Mouse (Mus musculus) intestine, postnatal 0 days (tissue): ENCODE results near the gene Nln. TPM values are rescaled to one million over a fixed set of nuclear protein-coding genes. Genes with fewer than 3 reads are reported as not detected.

Source experiments
- ATAC-seq: fragments of 200-750 bp; cut with Nextera tagmentation; 2 replicates; pipeline ENCODE4 v1.8.0; 2017; ENCODE audit warnings: mild to moderate bottlenecking, moderate TSS enrichment, moderate library complexity
- H3K27ac ChIP-seq: fragments of 300-500 bp; sonication (generic); 2 replicates; pipeline ENCODE4 v1.5.1; 2014; ENCODE audit warnings: mild to moderate bottlenecking, low read depth, low read length, moderate library complexity
- H3K27me3 ChIP-seq: fragments of 300-500 bp; sonication (generic); replicated peaks from 2 replicates; pipeline ENCODE4 v1.6.1; 2014; ENCODE audit warnings: low read length, mixed read lengths; ENCODE audit not compliant: control insufficient read depth, insufficient read depth
- H3K36me3 ChIP-seq: fragments of 300-500 bp; sonication (generic); 2 replicates; pipeline ENCODE4 v1.6.1; 2014; ENCODE audit warnings: mild to moderate bottlenecking, moderate library complexity; ENCODE audit not compliant: control insufficient read depth, insufficient read depth
- H3K4me1 ChIP-seq: fragments of 300-500 bp; sonication (generic); replicated peaks from 2 replicates; pipeline ENCODE4 v1.6.1; 2014; ENCODE audit warnings: antibody characterized with exemption, low read length, mixed read lengths; ENCODE audit not compliant: control insufficient read depth, insufficient read depth
- H3K4me2 ChIP-seq: fragments of 300-500 bp; sonication (generic); replicated peaks from 2 replicates; pipeline ENCODE4 v1.6.1; 2014; ENCODE audit warnings: low read depth, mild to moderate bottlenecking, moderate library complexity
- H3K4me3 ChIP-seq: fragments of 300-500 bp; sonication (generic); 2 replicates; pipeline ENCODE4 v1.5.1; 2014; ENCODE audit warnings: low read depth, low read length
- H3K9ac ChIP-seq: fragments of 300-500 bp; sonication (generic); 2 replicates; pipeline ENCODE4 v1.6.1; 2014; ENCODE audit warnings: mild to moderate bottlenecking, low read depth, low read length
- H3K9me3 ChIP-seq: fragments of 300-500 bp; sonication (generic); 2 replicates; pipeline ENCODE4 v1.6.1; 2016; ENCODE audit warnings: mixed run types; ENCODE audit not compliant: control insufficient read depth
- CTCF ChIP-seq: sonication (generic); IDR thresholded peaks from 2 replicates; pipeline ENCODE4 v1.5.1; 2016; ENCODE audit warnings: low read depth, mild to moderate bottlenecking, control low read depth, antibody characterized with exemption, moderate library complexity
- WGBS: fragments of 180-500 bp; shearing (Covaris S2); extraction: QIAGEN DNeasy Blood & Tissue Kit; methylation state at CpG from one replicate; pipeline ENCODE4 v1.1.7; 2014; 5-methylcytosine and 5-hydroxymethylcytosine counted together
- polyA plus RNA-seq: library from polyadenylated mRNA; unstranded; fragments of >200 nt; fragmentation: Nextera tagmentation; extraction: Ambion mirVana; gene quantifications from 2 replicates; pipeline ENCODE4 v1.2.1, GENCODE M21; 2015

Nln gene
- polyA plus RNA-seq, 1 experiment from 2014 or later, result 13.3 TPM

- no peak for ATAC-seq
Measured at GRCm38 (mm10) chr13:104024275-104024674, 85.1 kb downstream of the Nln start.

GRCm38 (mm10) chr13:104023356-104023911 lies 86.0 kb downstream of the Nln start:
- Histone ChIP-seq H3K9me3 (no peaks in the 10 kb centered on the region), H3K4me3 (no peak overlapping the region), H3K27me3 (no peaks in the 10 kb centered on the region), H3K4me2 (peak overlapping the region; percentile 48), H3K27ac (peak overlapping the region; percentile 95), H3K36me3 (no peaks in the 10 kb centered on the region), H3K4me1 (0 out of 2 replicates have a peak, but pooled peaks cover 6% of the 10 kb centered on the region), H3K9ac (peak overlapping the region; percentile 52)
- 22% methylated on average over 11 of the region's 11 CpGs for WGBS
- ATAC-seq, result peak; percentile 96
- no peak for TF ChIP-seq CTCF

More at GRCm38 (mm10) chr13:104024275-104024674, 85.1 kb downstream of the Nln start:
- Histone ChIP-seq H3K4me2 (no peak overlapping the region), H3K36me3 (no peaks in the 10 kb centered on the region), H3K27me3 (no peaks in the 10 kb centered on the region), H3K27ac (peak overlapping the region; percentile 95), H3K9ac (no peak overlapping the region), H3K9me3 (no peaks in the 10 kb centered on the region), H3K4me3 (no peak overlapping the region), H3K4me1 (0 out of 2 replicates have a peak, but pooled peaks cover 6% of the 10 kb centered on the region)
- 62% methylated on average over 2 of the region's 2 CpGs for WGBS
- TF ChIP-seq CTCF, result no peak

- Histone ChIP-seq H3K4me2 (no peak overlapping the region), H3K36me3 (no peaks in the 10 kb centered on the region), H3K27me3 (no peaks in the 10 kb centered on the region), H3K9ac (no peak overlapping the region), H3K4me3 (no peak overlapping the region), H3K4me1 (no peaks in the 10 kb centered on the region), H3K9me3 (no peaks in the 10 kb centered on the region), H3K27ac (no peak overlapping the region)
- no peak for ATAC-seq
- WGBS, result 69% methylated on average over 7 of the region's 7 CpGs
- TF ChIP-seq CTCF, result no peak
Measured at GRCm38 (mm10) chr13:104018466-104019076, 90.8 kb downstream of the Nln start.

DNA sequence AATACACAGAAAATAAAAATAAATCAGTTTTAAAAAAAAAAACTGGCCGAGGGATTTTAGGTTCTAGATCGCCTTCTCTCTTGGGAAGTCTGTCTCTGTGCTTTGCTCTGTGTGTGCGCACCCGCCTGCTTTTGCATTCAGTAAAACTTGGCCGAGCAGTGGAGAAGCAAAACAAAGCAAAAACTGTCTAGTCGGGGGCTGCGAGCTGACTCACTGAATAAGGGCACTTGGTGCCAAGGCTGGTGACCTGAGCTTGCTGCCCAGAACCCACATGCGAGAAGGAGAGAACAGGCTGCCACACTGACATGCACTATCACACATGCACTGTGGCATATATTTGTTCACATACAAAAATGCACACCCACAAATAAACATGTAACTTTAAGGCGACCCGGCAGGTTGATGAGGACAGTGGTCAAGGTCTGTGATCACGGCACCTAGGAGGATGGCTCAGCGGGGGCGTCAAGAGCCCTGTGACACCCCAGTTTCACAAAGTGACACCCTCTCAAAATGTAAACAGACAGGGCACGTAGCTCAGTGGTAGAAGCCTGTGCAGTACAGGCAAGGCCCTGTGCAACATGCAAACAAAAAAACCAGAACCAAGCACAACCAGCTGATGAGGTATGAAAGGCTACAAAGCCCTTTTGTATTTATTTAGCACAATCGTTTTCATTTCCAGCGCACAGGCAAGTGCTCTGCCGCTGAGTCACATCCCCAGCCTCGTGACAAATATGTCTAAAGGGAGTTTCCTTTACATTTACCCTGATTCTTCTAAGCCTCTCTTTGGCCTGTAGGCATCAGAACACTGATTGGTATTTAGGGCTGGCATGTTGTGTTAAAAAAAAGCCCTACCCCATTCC lies 93.9 kb downstream of the Nln start:
- Histone ChIP-seq H3K9ac (no peak overlapping the region), H3K27ac (no peak overlapping the region), H3K4me2 (no peak overlapping the region), H3K27me3 (no peaks in the 10 kb centered on the region), H3K36me3 (no peaks in the 10 kb centered on the region), H3K4me3 (no peak overlapping the region), H3K9me3 (no peaks in the 10 kb centered on the region), H3K4me1 (no peaks in the 10 kb centered on the region)
- WGBS, result 83% methylated on average over 18 of the region's 18 CpGs
- TF ChIP-seq CTCF, result no peak
- ATAC-seq, result no peak

GRCm38 (mm10) chr13:104014038-104014437 lies 95.4 kb downstream of the Nln start:
- Histone ChIP-seq H3K4me3 (no peak overlapping the region), H3K36me3 (no peaks in the 10 kb centered on the region), H3K27me3 (no peaks in the 10 kb centered on the region), H3K9ac (no peak overlapping the region), H3K4me1 (no peaks in the 10 kb centered on the region), H3K4me2 (no peak overlapping the region), H3K27ac (no peak overlapping the region), H3K9me3 (no peaks in the 10 kb centered on the region)
- TF ChIP-seq CTCF, result no peak
- 91% methylated on average over 11 of the region's 11 CpGs for WGBS
- no peak for ATAC-seq

DNA sequence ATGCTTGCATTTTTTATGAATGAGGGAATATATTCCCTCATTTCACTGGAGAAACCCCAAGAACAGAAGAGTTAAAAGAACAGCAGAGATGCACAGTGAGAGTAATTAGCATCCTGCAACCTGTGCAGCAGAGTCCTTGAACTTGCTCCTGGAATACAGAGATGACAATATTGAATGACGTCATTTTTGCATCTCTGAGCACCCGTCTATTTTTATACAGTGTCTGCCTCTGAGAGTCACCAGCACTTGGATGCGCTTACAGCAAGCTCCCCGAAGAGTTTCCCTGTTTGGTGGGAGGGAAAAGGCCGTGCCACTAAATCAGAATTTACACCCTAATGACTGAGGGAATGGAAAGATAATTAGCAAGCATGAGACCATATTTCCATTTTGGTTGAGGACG lies 96.0 kb downstream of the Nln start:
- no peak for ATAC-seq
- Histone ChIP-seq H3K4me1 (no peaks in the 10 kb centered on the region), H3K4me2 (no peak overlapping the region), H3K4me3 (no peak overlapping the region), H3K9ac (no peak overlapping the region), H3K9me3 (no peaks in the 10 kb centered on the region), H3K27me3 (no peaks in the 10 kb centered on the region), H3K27ac (no peak overlapping the region), H3K36me3 (no peaks in the 10 kb centered on the region)
- TF ChIP-seq CTCF, result no peak
- 78% methylated on average over 6 of the region's 6 CpGs for WGBS
